ENCODE assay signal across 8 mouse cellular contexts in the genomic region with DNA sequence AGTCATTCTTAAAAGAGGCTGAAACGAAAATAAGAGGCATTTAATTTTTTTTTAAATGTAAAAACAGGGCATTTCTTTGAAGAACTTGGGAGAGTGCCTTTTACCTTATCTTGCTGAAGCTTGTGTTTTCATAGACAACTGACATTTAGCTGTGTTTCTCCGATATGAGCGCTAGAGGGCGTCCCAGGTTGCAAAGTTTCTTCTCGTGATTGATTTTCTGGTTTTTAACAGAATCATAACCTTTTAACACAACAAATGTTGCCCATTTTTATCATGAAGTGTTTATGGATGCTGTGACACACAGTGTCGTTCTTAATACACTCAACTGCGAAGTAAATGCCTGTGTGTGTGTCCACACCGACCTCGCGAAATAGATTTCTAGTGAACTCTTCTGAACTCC. TPM values are rescaled to one million over a fixed set of nuclear protein-coding genes. Genes with fewer than 3 reads are reported as not detected.
DNase-seq lines count a peak whose midpoint lies in the region; ATAC-seq and TF ChIP-seq lines count a peak whose summit lies in the region.

No protein-coding gene starts in this region.

- no peak overlapping the region for H3K4me3 ChIP-seq in hindbrain, embryonic 16.5 days (ENCODE audit: low read length)
- H3K4me3 ChIP-seq in midbrain, postnatal 0 days (ENCODE audit: low read depth, low read length), result no peak overlapping the region

- H3K4me1 ChIP-seq in hindbrain, embryonic 16.5 days (ENCODE audit: control insufficient read depth, insufficient read depth, low read depth, low read length), result no peaks in the 10 kb centered on the region
- H3K4me1 ChIP-seq in midbrain, postnatal 0 days (ENCODE audit: insufficient read depth, low read length), result no peaks in the 10 kb centered on the region

- H3K9ac ChIP-seq in hindbrain, embryonic 16.5 days (ENCODE audit: low read depth, low read length), result no peak overlapping the region
- H3K9ac ChIP-seq in midbrain, postnatal 0 days (replicated peaks; ENCODE audit: low read length, poor library complexity, severe bottlenecking), result no peak overlapping the region

- TF ChIP-seq CTCF in midbrain, postnatal 0 days (IDR thresholded peaks at IDR 0.05), result peak; percentile 81

- H3K27me3 ChIP-seq in hindbrain, embryonic 16.5 days (replicated peaks; ENCODE audit: control insufficient read depth, insufficient read depth, low read length), result no peaks in the 10 kb centered on the region
- H3K27me3 ChIP-seq in midbrain, postnatal 0 days (ENCODE audit: insufficient read depth, low read length), result no peaks in the 10 kb centered on the region

- DNase-seq in adrenal gland, postnatal 36 days, result peak; percentile 5 to 7
- DNase-seq in adrenal gland, postnatal 4 days (ENCODE audit: low spot score in 2 of 2), result no peak
- DNase-seq in lung, postnatal 10 days, result peak; percentile 9
- no peak for DNase-seq in lung, postnatal 14 days
- DNase-seq in c-Kit-negative CD71-positive TER-119-positive erythroid progenitor cells, embryonic 14.5 days (ENCODE audit: low read depth, low spot score), result peak; percentile 43
- peak; percentile 54 for DNase-seq in midbrain, postnatal 0 days (ENCODE audit: low spot score)
- DNase-seq in ovary, postnatal 36 days (ENCODE audit: low spot score), result no peak

- no peak for ATAC-seq in hindbrain, embryonic 16.5 days
- no peak for ATAC-seq in midbrain, postnatal 0 days (ENCODE audit: low FRiP score)

- H3K36me3 ChIP-seq in hindbrain, embryonic 16.5 days (ENCODE audit: control insufficient read depth, insufficient read depth, low read length), result no peaks in the 10 kb centered on the region
- no peaks in the 10 kb centered on the region for H3K36me3 ChIP-seq in midbrain, postnatal 0 days (ENCODE audit: insufficient read depth, low read length)

- WGBS in hindbrain, embryonic 16.5 days, result 16% methylated on average over 10 of the region's 10 CpGs
- WGBS in midbrain, postnatal 0 days, result 18% methylated on average over 10 of the region's 10 CpGs

- H3K27ac ChIP-seq in hindbrain, embryonic 16.5 days (ENCODE audit: low read depth, low read length), result no peak overlapping the region
- H3K27ac ChIP-seq in midbrain, postnatal 0 days (ENCODE audit: low read depth, low read length), result no peak overlapping the region

- peak overlapping the region; percentile 29; the same call in 1 of the 2 replicates for H3K4me2 ChIP-seq in hindbrain, embryonic 16.5 days (ENCODE audit: low read length)
- H3K4me2 ChIP-seq in midbrain, postnatal 0 days (ENCODE audit: low read depth, low read length, poor library complexity, severe bottlenecking), result no peak overlapping the region

- H3K9me3 ChIP-seq in hindbrain, embryonic 16.5 days (ENCODE audit: control insufficient read depth, low read length), result no peaks in the 10 kb centered on the region
- H3K9me3 ChIP-seq in midbrain, postnatal 0 days (ENCODE audit: low read length), result no peaks in the 10 kb centered on the region

RNA-seq across cellular contexts. Expression of gene Zpbp, which starts 37.7 kb away (rescaled TPM):
- total RNA-seq in adrenal gland, postnatal 36 days (2021), result under 1 TPM; 0.36 to 0.53 TPM
- 1 to 10 TPM in 1 of 2 experiments, under 1 TPM in 1; 0.92 to 1.1 TPM for total RNA-seq in adrenal gland, postnatal 4 days (2021)
- polyA plus RNA-seq in hindbrain, embryonic 16.5 days (2015; fragmentation: Nextera tagmentation; extraction: Ambion mirVana), result 1.6 and 1.7 TPM in 2 replicates
- 3.7 and 3.8 TPM in 2 replicates for total RNA-seq in midbrain, postnatal 0 days (2014; rRNA removed)
- polyA plus RNA-seq in midbrain, postnatal 0 days (2015; fragmentation: Nextera tagmentation; extraction: Ambion mirVana), result 2.2 and 2.5 TPM in 2 replicates

RNA-seq across cellular contexts. Expression of gene Spata48, which starts 38.0 kb away (rescaled TPM):
- 1 to 10 TPM in 1 of 2 experiments, under 1 TPM in 1; 0.50 to 1.1 TPM for total RNA-seq in adrenal gland, postnatal 36 days (2021)
- total RNA-seq in adrenal gland, postnatal 4 days (2021), result 1 to 10 TPM; 2.7 to 4.3 TPM
- polyA plus RNA-seq in hindbrain, embryonic 16.5 days (2015; fragmentation: Nextera tagmentation; extraction: Ambion mirVana), result 0.11 and 0.29 TPM in 2 replicates
- total RNA-seq in midbrain, postnatal 0 days (2014; rRNA removed), result 0.90 and 22.6 TPM in 2 replicates
- polyA plus RNA-seq in midbrain, postnatal 0 days (2015; fragmentation: Nextera tagmentation; extraction: Ambion mirVana), result 0.51 and 1.8 TPM in 2 replicates

Comparison
In these comparisons a context has a peak if more than half of its experiments do, and no peak if none do; other contexts are left out.
1. DNase-seq: peak in adrenal gland, postnatal 36 days (2 of 2), lung, postnatal 10 days (single experiment), c-Kit-negative CD71-positive TER-119-positive erythroid progenitor cells, embryonic 14.5 days (single experiment) and midbrain, postnatal 0 days (single experiment); none in adrenal gland, postnatal 4 days (0 of 2), lung, postnatal 14 days (single experiment) and ovary, postnatal 36 days (single experiment).